Mouse (Mus musculus): ENCODE measurements around the gene Prlh.

Gene Prlh

DNA sequence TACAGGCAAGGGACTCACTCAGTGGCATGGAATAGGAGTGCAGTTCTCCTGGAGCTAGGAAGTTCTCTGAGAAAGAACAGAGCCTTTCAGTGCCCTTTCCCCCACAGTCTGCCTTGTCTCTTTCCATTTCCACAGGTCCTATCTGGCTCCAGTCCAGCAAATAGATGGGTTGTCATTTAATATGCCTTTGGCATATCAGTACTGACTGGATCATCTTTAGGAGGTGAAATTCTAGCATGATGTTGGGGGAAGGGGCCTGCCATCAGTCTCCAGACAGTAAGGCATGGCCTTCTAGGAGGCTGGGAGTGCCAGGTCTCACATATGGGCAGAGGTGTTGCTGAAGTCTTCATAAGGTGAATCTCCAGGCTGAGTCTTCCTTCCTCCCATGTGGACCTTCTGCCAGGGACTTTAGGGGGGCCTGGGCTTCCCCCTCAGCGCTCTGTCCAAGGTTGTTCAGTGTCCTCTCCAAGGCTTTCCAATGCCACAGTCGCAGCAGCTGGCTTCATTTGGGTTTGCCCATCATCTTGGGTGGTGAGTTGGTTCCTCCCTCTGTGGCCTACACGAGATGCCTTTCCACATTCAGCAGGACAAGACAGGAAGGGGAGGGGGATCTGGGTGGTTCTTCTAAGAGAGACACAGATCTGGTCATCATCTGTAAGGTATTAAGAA, 49.1 kb downstream of the Prlh start:
- DNase-seq = no peak

DNA sequence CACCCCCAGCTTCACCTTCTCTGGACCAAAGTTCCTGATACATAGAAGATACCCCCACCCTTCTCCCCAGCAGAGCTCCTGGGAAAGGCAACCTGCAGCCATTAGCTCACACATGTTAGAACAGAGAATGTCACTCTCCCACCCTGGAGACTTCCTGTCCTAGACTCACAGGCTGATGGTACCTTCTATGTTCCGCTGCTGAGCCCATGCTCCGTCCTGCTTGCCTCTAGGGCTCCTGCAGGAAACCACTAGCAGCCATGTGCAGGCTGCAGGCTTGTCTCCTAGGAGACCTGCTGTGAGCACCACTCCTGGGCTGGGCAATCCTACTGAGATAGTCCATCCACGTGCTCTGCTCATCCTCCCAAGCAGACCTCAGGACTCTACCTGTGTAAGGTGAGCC, 49.7 kb downstream of the Prlh start:
- DNase-seq = no peak

Measured in cerebellum, adult 9-10 months (tissue).